Mouse (Mus musculus) lung, postnatal 0 days (tissue): ENCODE data around the gene A730049H05Rik.

Experiments
- CTCF ChIP-seq: IDR thresholded peaks from 2 replicates; pipeline ENCODE4 v1.5.1; 2016; ENCODE audit warnings: antibody characterized with exemption, mild to moderate bottlenecking
- EP300 ChIP-seq: IDR thresholded peaks from 2 replicates; pipeline ENCODE4 v1.6.1; 2016; ENCODE audit warnings: antibody characterized with exemption, mild to moderate bottlenecking, control low read depth

- no peak for TF ChIP-seq EP300
- no peak for TF ChIP-seq CTCF
Measured at GRCm38 (mm10) chr6:92845898-92846297, 29.6 kb downstream of the A730049H05Rik start.
